ENCODE assay signal across 20 mouse cellular contexts in genomic region chr9:115637114-115637513, GRCm38 (mm10).
DNase-seq lines count a peak whose midpoint lies in the region; ATAC-seq lines count a peak whose summit lies in the region.
"Had no signal": no experiment of that assay in that cellular context is flagged by ENCODE, and none has a peak within 500 bp of the region (broad histone marks: within the 10 kb centered on the region; RNA-seq: fewer than 3 reads in every experiment).

No protein-coding gene starts in this region.

- no peaks in the 10 kb centered on the region for H3K36me3 ChIP-seq in heart, embryonic 15.5 days
- H3K36me3 ChIP-seq in heart, embryonic 10.5 days = no peaks in the 10 kb centered on the region
- no peaks in the 10 kb centered on the region for H3K36me3 ChIP-seq in lung, embryonic 16.5 days (ENCODE audit: control insufficient read depth, insufficient read depth, low read length)
- H3K36me3 ChIP-seq: embryonic facial prominence, embryonic 15.5 days; hindbrain, embryonic 15.5 days; kidney, embryonic 15.5 days; neural tube, embryonic 15.5 days had no signal

- no peak overlapping the region for H3K27ac ChIP-seq in heart, embryonic 15.5 days
- H3K27ac ChIP-seq in heart, embryonic 10.5 days = no peak overlapping the region
- no peak overlapping the region for H3K27ac ChIP-seq in lung, embryonic 16.5 days (ENCODE audit: low read length)
- H3K27ac ChIP-seq: embryonic facial prominence, embryonic 15.5 days; hindbrain, embryonic 15.5 days; kidney, embryonic 15.5 days; layer of hippocampus, adult 2 months; liver, embryonic 14.5 days; neural tube, embryonic 15.5 days had no signal

- no peak overlapping the region for H3K4me3 ChIP-seq in heart, embryonic 15.5 days
- no peak overlapping the region for H3K4me3 ChIP-seq in heart, embryonic 10.5 days
- H3K4me3 ChIP-seq in lung, embryonic 16.5 days (ENCODE audit: low read length) = no peak overlapping the region
- H3K4me3 ChIP-seq: embryonic facial prominence, embryonic 15.5 days; hindbrain, embryonic 15.5 days; kidney, embryonic 15.5 days; layer of hippocampus, adult 2 months; myocyte; neural tube, embryonic 15.5 days had no signal

- ATAC-seq in heart, embryonic 15.5 days (replicated peaks; ENCODE audit: insufficient number of reproducible peaks, insufficient read depth, low FRiP score, low read depth) = 0 out of 2 replicates have a peak, but pooled peaks have one; percentile 35
- peak; percentile 64; the same call in 1 of the 2 replicates for ATAC-seq in lung, embryonic 16.5 days (ENCODE audit: low read depth)
- ATAC-seq: intestine, postnatal 0 days had no signal

- DNase-seq in heart, embryonic 10.5 days (ENCODE audit: low spot score) = no peak
- DNase-seq in adrenal gland, postnatal 25 days = peak; percentile 18
- DNase-seq in layer of hippocampus, postnatal 25 days (ENCODE audit: extremely low spot score in 1 of 2, low spot score in 1 of 2) = no peak
- no peak for DNase-seq in ovary, postnatal 10 days (ENCODE audit: low spot score)
- DNase-seq in thymus, postnatal 36 days = no peak
- DNase-seq: cerebellum, adult 18-20 months; cerebellum, postnatal 36 days; midbrain, embryonic 14.5 days; right cerebral cortex, postnatal 14 days; thymus, adult 18-20 months had no signal

- H3K9ac ChIP-seq in heart, embryonic 15.5 days = no peak overlapping the region
- H3K9ac ChIP-seq in lung, embryonic 16.5 days (ENCODE audit: low read length) = no peak overlapping the region
- H3K9ac ChIP-seq: embryonic facial prominence, embryonic 15.5 days; hindbrain, embryonic 15.5 days; kidney, embryonic 15.5 days; liver, embryonic 14.5 days; neural tube, embryonic 15.5 days had no signal

- no peaks in the 10 kb centered on the region for H3K27me3 ChIP-seq in heart, embryonic 15.5 days
- H3K27me3 ChIP-seq in heart, embryonic 10.5 days (ENCODE audit: insufficient read depth, poor library complexity, severe bottlenecking) = no peaks in the 10 kb centered on the region
- H3K27me3 ChIP-seq in lung, embryonic 16.5 days (ENCODE audit: control insufficient read depth, insufficient read depth, low read depth, low read length) = no peaks in the 10 kb centered on the region
- H3K27me3 ChIP-seq: embryonic facial prominence, embryonic 15.5 days; hindbrain, embryonic 15.5 days; kidney, embryonic 15.5 days; neural tube, embryonic 15.5 days had no signal

- no peaks in the 10 kb centered on the region for H3K4me1 ChIP-seq in heart, embryonic 15.5 days (replicated peaks)
- no peaks in the 10 kb centered on the region for H3K4me1 ChIP-seq in heart, embryonic 10.5 days
- H3K4me1 ChIP-seq in lung, embryonic 16.5 days (replicated peaks; ENCODE audit: control insufficient read depth, insufficient read depth, low read length) = no peaks in the 10 kb centered on the region
- H3K4me1 ChIP-seq: hindbrain, embryonic 15.5 days; neural tube, embryonic 15.5 days had no signal

- H3K9me3 ChIP-seq in heart, embryonic 15.5 days (replicated peaks) = no peaks in the 10 kb centered on the region
- no peaks in the 10 kb centered on the region for H3K9me3 ChIP-seq in heart, embryonic 10.5 days
- 0 out of 2 replicates have a peak, but pooled peaks cover 2% of the 10 kb centered on the region for H3K9me3 ChIP-seq in lung, embryonic 16.5 days (ENCODE audit: control insufficient read depth, low read length)
- H3K9me3 ChIP-seq: embryonic facial prominence, embryonic 15.5 days; hindbrain, embryonic 15.5 days; kidney, embryonic 15.5 days; neural tube, embryonic 15.5 days had no signal

- WGBS in heart, embryonic 15.5 days = 61% methylated on average over 6 of the region's 6 CpGs
- WGBS in heart, embryonic 10.5 days = 74% methylated on average over 6 of the region's 6 CpGs
- 48% methylated on average over 6 of the region's 6 CpGs for WGBS in lung, embryonic 16.5 days

- no peak overlapping the region for H3K4me2 ChIP-seq in heart, embryonic 15.5 days
- H3K4me2 ChIP-seq in lung, embryonic 16.5 days (ENCODE audit: low read depth, low read length) = no peak overlapping the region
- H3K4me2 ChIP-seq: embryonic facial prominence, embryonic 15.5 days; hindbrain, embryonic 15.5 days; kidney, embryonic 15.5 days; neural tube, embryonic 15.5 days had no signal
